Mouse (Mus musculus) lung, adult 2 months (tissue): ENCODE data around the gene Slc22a23.

Experiments
- CTCF ChIP-seq: fragments of 200-500 bp; IDR thresholded peaks from 2 replicates; pipeline ENCODE4 v1.5.1; 2011; ENCODE audit warnings: mild to moderate bottlenecking, low read length, control low read depth; ENCODE audit not compliant: insufficient read depth
- POLR2A ChIP-seq: fragments of 200-500 bp; IDR thresholded peaks from 2 replicates; pipeline ENCODE4 v1.6.1; 2011; ENCODE audit warnings: low read depth, mild to moderate bottlenecking, control low read depth, low read length, borderline replicate concordance; ENCODE audit errors: extremely low read depth

GRCm38 (mm10) chr13:34159926-34160325, 185.1 kb downstream of the Slc22a23 start:
- TF ChIP-seq POLR2A (no peak), CTCF (no peak)
